Mouse (Mus musculus): ENCODE results near the gene Atl3.
A peak's percentile ranks its signal among the peaks of the same experiment; 100 is the strongest.
"Not testable (repeated sequence)": the region's sequence is repeated elsewhere in the genome, so short reads cannot be mapped to it uniquely, and the experiment has no call there.

Gene Atl3

GRCm38 (mm10) chr19:7493352-7494186 is at the start of gene Atl3:
Gene Atl3 (plus strand): TSS chr19:7494040.
- DNase-seq (ENCODE audit: low spot score): no peak

- DNase-seq (ENCODE audit: low spot score): no peak
Measured at GRCm38 (mm10) chr19:7445105-7445504, 48.7 kb upstream of the Atl3 start.

GRCm38 (mm10) chr19:7445596-7445995 is 48.2 kb upstream of the Atl3 start:
- DNase-seq (ENCODE audit: low spot score): no peak

- DNase-seq (ENCODE audit: low spot score): no peak
Measured at GRCm38 (mm10) chr19:7456803-7457202, 37.0 kb upstream of the Atl3 start.

GRCm38 (mm10) chr19:7458901-7459300 is 34.9 kb upstream of the Atl3 start:
- no peak for DNase-seq (ENCODE audit: low spot score)

GRCm38 (mm10) chr19:7459370-7459769 is 34.5 kb upstream of the Atl3 start:
- DNase-seq (ENCODE audit: low spot score): no peak

GRCm38 (mm10) chr19:7467915-7468314 is 25.9 kb upstream of the Atl3 start:
- DNase-seq (ENCODE audit: low spot score): no peak

GRCm38 (mm10) chr19:7470643-7471042 is 23.2 kb upstream of the Atl3 start:
- no peak for DNase-seq (ENCODE audit: low spot score)

- no peak for DNase-seq (ENCODE audit: low spot score)
Measured at GRCm38 (mm10) chr19:7479751-7480248, 14.0 kb upstream of the Atl3 start.

GRCm38 (mm10) chr19:7481541-7482265 is 12.1 kb upstream of the Atl3 start:
- peak; percentile 15 for DNase-seq (ENCODE audit: low spot score)

GRCm38 (mm10) chr19:7482266-7482598 is 11.6 kb upstream of the Atl3 start:
- DNase-seq (ENCODE audit: low spot score): peak; percentile 40

GRCm38 (mm10) chr19:7482599-7483511 is 11.0 kb upstream of the Atl3 start, which contains the start of gene Rtn3:
Gene Rtn3 (minus strand): TSS chr19:7483281.
- peak; percentile 94 for DNase-seq (ENCODE audit: low spot score)

- peak; percentile 67 for DNase-seq (ENCODE audit: low spot score)
Measured at GRCm38 (mm10) chr19:7483512-7483882, 10.3 kb upstream of the Atl3 start.

GRCm38 (mm10) chr19:7484076-7484475 is 9.8 kb upstream of the Atl3 start:
- peak; percentile 55 for DNase-seq (ENCODE audit: low spot score)

- DNase-seq (ENCODE audit: low spot score): no peak
Measured at GRCm38 (mm10) chr19:7487680-7488079, 6.2 kb upstream of the Atl3 start.

- DNase-seq (ENCODE audit: low spot score): no peak
Measured at GRCm38 (mm10) chr19:7491960-7492359, 1.9 kb upstream of the Atl3 start.

- no peak for DNase-seq (ENCODE audit: low spot score)
Measured at GRCm38 (mm10) chr19:7492682-7493081, 1.2 kb upstream of the Atl3 start.

GRCm38 (mm10) chr19:7494187-7495015 is 561 bp downstream of the Atl3 start:
- peak; percentile 92 for DNase-seq (ENCODE audit: low spot score)

- DNase-seq (ENCODE audit: low spot score): no peak
Measured at GRCm38 (mm10) chr19:7495221-7496038, 1.6 kb downstream of the Atl3 start.

GRCm38 (mm10) chr19:7496070-7496469 is 2.2 kb downstream of the Atl3 start:
- DNase-seq (ENCODE audit: low spot score): not testable (repeated sequence)

Data from MN1 (cell line).